Mouse (Mus musculus) thymus, postnatal 14 days (tissue): ENCODE measurements around the gene Ccdc17.

ENCODE experiments used
- DNase-seq: peaks from one replicate; pipeline ENCODE4 v3.0.0; 2021

Gene Ccdc17

GRCm38 (mm10) chr4:116645624-116646023, 49.2 kb downstream of the Ccdc17 start:
- DNase-seq, result no peak

- no peak for DNase-seq
Observed at GRCm38 (mm10) chr4:116649411-116649810, 53.0 kb downstream of the Ccdc17 start.
